Mouse (Mus musculus) adrenal gland, postnatal 4 days (tissue): Measurements from ENCODE around the gene Zfp622. TPM values are rescaled to one million over a fixed set of nuclear protein-coding genes. Genes with fewer than 3 reads are reported as not detected.
"Not testable (repeated sequence)": the region's sequence is repeated elsewhere in the genome, so short reads cannot be mapped to it uniquely, and the experiment has no call there.

Source experiments
- DNase-seq, 2 experiments: peaks; one replicate each; pipeline ENCODE4 v3.0.0; 2021 to 2022; ENCODE audit warnings: low spot score in 2 of 2, mixed read lengths in 2 of 2
- total RNA-seq, 2 experiments: library from RNA; stranded (reverse); gene quantifications; 2 replicates each; pipeline ENCODE4 v1.2.3; 2021

Gene Zfp622
- total RNA-seq, 2 experiments from 2014 or later: 45.7 to 47.3 TPM

DNA sequence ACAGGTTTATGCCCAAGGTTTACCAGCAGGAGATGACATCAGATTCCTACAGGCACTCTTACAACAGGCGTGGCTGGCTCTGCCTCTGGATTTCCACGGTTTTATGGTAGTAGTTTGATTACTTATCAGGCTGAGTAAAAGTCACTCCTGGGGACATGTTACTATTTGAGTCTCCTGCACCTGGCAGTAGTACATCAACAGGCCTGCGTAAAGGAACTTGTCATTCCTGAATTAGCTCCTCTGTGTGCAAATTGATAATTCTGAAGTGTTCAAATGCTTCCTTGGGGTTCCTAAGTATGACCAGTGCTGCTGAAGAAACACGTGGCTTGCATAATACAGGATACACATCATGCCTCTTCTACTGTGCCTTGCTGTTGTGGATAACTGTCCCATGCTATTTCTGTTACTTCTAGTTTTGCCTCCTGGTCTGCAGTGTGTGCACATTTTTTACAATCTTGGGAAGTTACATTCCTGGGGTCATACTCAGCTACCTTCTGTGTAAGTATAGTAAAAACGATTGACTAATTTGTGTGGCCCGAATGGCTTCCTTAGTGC lies 17.9 kb upstream of the Zfp622 start:
- no peak for DNase-seq

DNA sequence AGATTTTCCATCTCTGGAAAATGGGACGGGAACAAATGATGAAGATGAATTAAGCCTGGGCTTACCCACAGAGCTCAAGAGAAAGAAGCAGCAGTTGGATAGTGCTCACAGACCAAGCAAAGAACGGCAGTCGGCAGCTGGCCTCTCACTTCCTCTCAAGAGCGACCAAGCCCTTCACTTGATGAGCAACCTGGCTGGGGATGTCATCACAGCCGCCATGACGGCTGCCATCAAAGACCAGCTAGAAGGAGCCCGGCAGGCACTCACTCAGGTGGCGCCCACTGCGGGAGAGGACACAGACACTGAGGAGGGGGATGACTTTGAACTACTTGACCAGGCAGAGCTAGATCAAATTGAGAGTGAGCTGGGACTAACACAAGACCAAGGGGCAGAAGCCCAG lies 12.6 kb upstream of the Zfp622 start:
- no peak for DNase-seq

DNA sequence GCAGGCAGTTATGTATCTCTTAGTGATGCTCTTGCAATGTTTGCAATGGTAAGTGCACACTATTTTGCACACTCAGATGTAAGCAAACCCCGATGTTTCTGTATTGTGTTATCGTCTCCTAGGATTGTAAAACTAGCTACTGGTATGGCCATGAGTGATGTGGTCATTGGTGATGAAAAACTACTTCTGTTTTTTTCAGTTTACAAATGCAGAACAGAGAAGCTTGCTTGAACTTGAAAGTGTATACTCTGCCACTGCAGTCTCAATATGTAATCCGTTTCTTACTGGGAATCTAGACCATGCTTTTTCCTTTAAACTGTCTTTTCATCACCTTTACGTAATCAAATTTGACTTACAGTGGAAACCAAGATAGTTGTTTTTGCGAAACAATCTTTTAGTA lies 11.4 kb upstream of the Zfp622 start:
- DNase-seq: no peak

DNA sequence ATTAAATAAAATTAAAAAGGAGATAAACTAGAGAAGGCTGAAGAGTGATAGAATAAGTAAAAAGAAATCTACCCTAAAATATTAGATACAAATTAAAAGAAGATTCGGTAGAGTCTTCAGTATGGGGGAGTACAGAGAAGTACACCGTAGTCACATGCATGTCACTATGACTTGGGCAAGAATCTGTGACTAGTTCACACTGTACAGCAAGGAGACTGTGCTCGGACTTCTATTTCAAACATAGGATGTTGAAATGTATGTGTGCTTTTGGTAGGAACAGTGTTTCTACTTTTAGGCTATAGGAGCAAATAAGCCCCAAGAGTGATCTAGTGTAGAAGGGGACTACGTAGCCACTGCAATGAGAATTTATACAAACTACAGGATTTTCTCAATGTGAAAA lies 9.8 kb upstream of the Zfp622 start:
- no peak for DNase-seq

DNA sequence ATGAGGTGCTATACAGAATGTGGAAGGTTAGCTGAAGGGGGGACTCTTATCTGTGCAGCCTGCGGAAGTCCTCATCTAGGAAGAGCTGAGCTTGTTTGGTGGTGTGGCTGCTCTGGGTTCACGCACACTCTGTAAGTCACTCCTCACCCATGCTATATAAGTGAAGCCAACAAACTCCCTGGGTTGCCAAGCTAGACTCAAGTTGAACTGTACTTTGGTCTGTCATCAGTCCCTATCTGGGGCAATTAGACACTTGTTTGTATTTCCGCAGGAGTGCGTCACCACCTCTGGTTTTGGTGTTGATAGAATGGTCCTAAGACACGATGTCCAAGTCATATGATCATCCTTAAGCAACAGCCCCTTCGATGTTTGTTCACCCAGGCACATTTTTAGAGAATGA lies 8.4 kb upstream of the Zfp622 start:
- DNase-seq: no peak

DNA sequence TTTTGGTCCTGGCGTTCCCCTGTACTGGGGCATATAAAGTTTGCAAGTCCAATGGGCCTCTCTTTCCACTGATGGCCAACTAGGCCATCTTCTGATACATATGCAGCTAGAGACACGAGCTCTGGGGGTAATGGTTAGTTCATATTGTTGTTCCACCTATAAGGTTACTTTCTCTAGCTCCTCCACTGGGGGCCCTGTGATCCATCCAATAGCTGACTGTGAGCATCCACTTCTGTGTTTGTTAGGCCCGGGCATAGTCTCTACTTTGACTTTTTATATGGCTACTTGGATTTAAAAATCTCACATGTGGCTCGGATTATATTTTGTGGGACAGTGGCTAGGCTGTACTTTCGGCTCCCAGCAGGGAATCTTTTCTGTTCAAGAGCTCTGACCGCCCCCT lies 552 bp upstream of the Zfp622 start:
- DNase-seq: not testable (repeated sequence)

DNA sequence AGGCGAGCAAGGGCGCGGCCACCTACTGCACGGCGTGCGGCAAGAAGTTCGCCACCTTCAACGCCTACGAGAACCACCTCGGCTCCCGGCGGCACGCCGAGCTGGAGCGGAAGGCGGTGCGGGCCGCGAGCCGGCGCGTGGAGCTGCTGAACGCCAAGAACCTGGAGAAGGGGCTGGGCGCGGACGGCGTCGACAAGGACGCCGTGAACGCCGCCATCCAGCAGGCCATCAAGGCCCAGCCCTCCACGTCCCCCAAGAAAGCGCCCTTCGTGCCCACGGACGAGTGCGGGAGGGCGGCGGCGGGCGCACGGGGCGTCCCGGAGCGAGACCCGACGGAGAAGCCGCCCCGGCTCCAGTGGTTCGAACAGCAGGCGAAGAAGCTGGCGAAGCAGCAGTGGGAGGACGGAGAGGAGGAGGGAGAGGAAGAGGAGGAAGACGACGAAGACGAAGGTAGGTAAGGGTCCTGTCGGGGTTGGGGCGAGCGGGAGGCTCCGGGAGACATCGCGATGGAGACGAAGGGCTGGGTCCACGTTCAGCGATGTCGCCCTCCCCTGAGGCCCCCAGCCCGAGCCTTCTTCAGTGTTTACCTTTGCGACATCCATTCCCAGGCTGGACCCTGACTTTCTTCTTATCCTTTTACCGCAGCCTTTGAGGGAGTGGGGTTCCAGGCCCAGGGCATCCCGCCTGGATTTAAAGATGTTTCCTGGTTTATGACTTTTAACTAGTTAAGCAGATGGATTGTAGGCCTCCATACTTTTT lies 747 bp downstream of the Zfp622 start:
- DNase-seq: no peak

DNA sequence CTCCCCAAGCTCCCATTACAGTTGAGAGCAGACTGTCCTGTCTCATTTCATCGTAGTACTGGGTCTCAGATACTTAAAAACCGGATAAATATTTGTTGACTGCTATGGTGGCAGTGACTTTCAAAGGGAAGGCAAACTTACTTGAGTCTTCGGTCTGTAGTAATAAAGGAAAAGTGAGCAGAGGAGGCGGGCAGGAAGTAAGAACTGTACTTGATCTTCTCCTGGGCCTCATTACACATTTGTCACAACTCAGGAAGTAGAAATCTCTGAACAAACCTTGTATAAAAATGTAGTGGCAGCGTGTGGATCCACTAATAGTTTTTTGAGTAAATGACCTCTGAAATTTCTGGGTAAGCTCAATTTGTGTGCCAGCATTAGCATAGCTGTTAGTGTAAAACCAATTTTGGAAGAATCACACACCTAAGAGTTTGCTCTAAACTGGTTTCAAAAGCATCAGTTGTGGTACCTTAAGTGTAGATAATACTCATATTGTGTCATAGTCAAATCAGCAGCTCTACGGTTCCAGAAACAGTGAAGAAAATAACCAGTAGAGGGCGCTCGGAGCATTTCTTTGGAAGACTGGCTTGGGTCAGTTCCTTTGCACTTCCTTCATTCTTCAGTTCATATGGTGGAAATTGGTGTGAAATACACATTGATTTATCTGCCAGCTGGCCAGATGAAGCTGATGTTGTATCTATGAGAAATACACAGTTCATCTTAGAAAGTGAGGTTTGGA lies 9.0 kb downstream of the Zfp622 start:
- peak in 1 of 2 experiments; percentile 28 for DNase-seq

DNA sequence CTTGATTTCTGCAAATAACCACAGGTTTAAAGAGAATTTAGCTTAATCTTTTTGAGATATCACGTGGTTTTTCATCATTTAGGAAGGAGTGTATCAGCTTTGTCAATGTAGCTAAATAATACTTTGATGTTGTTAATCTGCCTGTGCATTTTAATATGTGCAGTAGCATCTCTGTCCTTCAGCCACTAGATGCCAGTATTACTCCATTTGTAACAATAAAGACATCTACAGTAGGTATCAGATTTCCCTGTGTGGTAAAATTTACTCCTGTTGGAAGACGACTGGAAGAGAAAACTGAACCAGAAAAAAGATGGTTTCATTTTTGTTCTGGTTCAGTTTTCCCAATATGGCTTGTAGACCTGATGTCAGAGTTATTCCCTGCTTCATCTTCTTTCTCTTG lies 11.4 kb downstream of the Zfp622 start:
- no peak for DNase-seq

DNA sequence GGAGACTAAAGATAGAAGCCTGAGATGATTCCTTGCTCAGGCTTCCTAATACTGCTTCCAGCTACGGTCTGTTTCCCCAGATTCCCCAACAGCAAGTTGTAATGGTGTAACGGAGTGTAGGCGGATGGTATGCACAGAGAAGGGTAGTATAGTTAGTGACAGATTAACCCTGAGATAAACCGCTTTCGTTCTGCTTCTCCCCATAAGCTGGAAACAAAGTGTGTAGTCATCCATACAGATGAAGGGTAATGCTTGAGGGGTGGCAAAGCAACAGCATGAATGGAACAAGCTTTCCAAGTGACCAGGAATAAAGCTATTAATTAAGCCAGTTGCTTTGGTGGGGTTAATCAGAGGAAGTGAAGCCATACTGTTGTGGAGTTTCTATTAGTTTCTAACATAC lies 15.4 kb downstream of the Zfp622 start:
- DNase-seq: not testable (repeated sequence)

DNA sequence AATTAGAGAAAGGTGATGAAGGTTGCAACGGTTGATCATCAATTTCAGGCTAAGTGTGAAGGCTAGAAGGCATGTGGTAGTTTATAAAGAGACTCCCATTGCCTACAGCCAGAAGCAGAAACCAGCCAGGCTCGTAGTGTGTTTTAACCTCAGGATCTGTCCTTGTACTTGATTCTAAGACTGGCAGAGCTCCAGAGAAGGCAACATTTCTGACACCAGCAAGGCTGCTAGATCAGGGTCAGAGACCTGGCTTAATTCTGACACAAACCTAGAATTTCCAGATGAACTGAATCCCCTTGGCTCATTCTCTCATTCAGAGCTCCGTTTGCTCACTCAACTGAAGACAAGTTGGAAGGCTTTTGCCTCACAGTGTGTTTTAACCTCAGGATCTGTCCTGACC lies 24.5 kb downstream of the Zfp622 start:
- no peak for DNase-seq

DNA sequence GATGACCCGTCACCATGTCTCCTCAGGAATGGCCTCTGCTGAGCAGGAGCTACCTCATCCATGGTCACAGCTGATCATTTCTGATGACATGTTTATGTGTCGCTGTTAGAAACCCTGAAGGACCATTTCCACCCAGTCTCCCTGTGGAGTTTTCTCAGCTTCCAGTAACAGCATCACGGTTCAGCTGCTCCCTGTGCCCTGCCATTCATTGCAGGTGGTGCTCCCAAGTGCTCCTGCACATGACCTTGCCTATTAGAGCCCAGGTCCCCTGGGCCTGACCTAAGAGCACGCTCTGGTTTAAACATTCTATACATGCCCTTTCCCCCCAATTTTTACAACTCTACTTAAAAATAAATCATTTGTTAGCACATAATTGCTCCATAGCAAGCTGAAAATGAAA lies 28.7 kb downstream of the Zfp622 start:
- DNase-seq: no peak

DNA sequence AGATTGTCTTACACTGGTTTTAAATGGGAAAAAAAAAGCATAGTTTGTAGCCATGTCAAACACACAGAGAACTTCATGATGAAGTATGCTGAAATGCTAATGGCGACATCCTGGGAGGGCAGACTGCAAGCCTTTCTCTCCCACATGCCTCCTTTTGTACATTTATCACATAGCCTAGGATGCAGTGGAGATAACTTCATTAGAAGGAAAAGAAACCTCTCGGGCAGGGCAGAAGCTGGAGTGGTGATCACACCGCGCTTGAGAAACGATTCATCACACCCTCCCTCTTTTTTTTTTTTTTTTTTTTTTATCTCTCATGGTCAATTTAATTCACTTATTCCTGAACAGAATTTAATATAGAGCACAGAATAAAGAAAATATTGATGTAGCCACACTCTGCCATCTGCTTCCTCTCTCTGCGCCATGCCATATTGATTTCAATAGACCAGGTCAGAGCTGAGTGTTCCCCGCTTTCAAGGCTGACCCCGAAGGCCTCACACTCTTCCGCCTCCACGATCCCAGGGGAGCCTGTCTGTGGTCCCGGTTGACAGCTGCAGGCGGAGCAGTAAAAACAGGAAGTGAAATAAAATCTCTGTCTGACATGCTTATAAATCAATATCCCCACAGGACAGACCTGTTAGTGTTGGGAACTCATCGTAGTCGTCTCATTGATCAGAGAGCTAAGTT lies 32.0 kb downstream of the Zfp622 start:
- no peak for DNase-seq

DNA sequence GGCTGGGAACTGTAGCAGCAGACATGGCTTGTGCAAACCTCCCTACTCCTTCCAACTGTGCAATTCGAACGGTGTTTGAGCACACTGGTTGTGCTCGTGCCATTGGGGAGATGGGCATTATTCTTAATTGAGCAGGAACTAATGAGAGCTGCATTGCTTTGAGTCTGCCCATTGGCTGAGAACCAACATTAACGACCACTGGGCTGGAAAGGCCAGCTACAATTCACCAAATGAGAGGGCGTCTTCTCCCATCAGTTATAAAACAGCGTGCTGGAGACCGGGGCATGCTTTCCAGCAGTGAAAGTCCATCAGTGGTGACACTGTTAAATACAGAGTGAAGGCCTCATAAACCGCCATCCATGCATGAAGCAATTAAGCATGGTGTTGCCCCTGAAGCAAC lies 37.6 kb downstream of the Zfp622 start:
- no peak for DNase-seq

DNA sequence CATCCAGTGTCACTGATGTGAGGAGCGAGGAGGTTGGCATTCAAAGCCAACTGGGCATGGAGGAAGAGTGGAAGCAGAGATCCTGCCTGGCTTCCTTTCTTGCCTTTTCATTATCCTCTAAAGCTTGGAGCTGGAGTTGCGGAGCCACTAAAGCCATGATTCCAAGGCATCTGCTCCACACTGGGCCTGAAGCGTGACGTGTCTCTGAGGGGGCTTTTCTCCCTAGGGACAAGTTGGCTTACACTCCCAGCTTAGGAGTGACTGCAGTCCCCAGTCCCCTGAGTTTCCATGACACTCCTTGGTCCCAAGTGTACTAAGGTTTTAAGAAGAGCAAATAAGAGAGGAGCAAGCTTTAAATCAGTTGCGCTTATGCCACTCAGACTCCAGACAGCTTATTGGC lies 38.5 kb downstream of the Zfp622 start:
- no peak for DNase-seq

DNA sequence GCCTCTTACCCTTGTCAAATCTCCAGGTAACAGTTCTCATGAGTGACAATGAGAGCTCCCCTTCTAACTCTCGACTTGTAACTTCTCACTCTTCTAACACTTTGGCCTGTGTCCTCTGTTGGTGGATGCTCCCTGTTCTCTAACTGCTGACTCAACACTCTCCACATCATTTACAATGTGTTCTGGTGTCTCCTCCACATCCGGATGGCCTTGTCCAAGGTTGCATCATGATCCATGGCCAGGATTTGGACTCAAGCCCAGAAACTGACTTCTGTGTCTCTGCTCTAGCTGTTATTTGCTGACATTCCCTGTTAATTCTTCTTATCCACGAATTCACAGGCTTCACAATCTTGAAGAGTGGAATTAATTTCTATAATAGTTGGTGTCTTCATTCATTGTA lies 47.5 kb downstream of the Zfp622 start:
- peak in 1 of 2 experiments; percentile 34 for DNase-seq

DNA sequence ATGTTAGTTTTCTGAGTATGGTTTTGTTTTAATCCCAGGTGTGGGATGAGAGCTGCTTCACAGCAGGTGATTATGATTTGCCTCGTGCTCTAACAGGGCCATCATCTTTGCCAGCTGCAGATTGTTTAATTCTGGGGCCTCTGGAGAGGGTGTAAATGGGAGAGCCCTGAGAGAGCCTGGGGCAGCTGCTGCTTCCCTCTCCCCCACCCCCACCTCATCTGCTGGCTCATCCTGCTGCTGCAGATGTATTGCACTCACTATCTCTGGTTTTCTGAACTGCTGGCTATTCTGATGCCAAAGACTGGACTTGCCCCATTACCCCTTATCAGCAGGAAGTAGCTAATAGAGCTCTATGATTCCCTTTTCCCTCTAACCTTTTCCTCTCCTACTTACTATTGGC lies 56.4 kb downstream of the Zfp622 start:
- no peak for DNase-seq

DNA sequence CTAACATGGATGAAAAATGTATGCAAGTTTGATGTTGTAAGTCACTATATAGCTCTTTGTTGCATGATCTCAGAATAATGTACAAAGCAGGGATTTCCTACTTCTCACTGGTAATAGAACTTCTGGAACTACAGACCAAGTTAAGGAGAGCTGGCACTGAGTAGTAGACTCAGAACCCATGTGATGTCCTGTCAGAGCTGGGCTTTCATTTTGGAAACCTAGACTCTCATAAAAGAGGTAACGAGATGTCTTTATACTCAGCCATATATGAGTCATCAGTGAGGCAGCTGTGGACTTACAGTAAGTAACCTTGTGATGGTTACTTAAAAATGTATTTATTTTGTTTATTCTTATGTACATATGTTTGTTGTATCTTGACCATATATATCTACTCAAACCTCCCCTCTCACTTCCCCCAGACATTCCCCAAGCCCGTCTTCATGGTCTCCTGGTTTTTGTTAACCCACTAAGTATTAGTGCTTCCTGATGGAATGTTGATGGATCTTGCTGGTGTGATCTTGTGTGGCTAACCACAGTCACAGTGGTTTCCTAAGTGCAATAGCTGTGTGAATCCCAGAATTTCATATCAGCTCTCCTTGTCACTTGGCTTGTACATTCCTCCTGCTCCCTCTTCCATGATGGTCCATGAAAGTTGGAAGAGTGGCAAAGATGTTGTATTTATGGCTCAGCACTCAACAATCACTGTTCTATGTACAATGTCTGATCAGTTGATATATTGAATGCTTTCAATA lies 57.2 kb downstream of the Zfp622 start:
- DNase-seq: no peak
